Mouse (Mus musculus) bone marrow, adult 2 months (tissue): ENCODE measurements around the gene Vmp1.

Source experiments
- CTCF ChIP-seq: fragments of 200-500 bp; IDR thresholded peaks from 2 replicates; pipeline ENCODE4 v1.5.1; 2011; ENCODE audit warnings: low read length, control low read depth; ENCODE audit not compliant: control insufficient read depth, insufficient read depth
- POLR2A ChIP-seq: fragments of 200-500 bp; IDR thresholded peaks from 2 replicates; pipeline ENCODE4 v1.6.1; 2011; ENCODE audit warnings: low read depth, mild to moderate bottlenecking, control low read depth, low read length, borderline replicate concordance; ENCODE audit not compliant: control insufficient read depth

GRCm38 (mm10) chr11:86553525-86553924, 130.1 kb downstream of the Vmp1 start:
- TF ChIP-seq POLR2A, result no peak
- no peak for TF ChIP-seq CTCF
